Mouse (Mus musculus) hindbrain, postnatal 0 days (tissue): ENCODE results near the gene U2af1. TPM values are rescaled to one million over a fixed set of nuclear protein-coding genes. Genes with fewer than 3 reads are reported as not detected.
A peak's percentile ranks its signal among the peaks of the same experiment; 100 is the strongest.

Experiments
- ATAC-seq: fragments of 200-750 bp; cut with Nextera tagmentation; 2 replicates; pipeline ENCODE4 v1.8.0; 2017; ENCODE audit warnings: mild to moderate bottlenecking, moderate TSS enrichment, moderate library complexity
- DNase-seq: peaks from one replicate; pipeline ENCODE4 v3.0.0-alpha.2; 2015; ENCODE audit warnings: low spot score
- H3K27ac ChIP-seq: fragments of 300-500 bp; sonication (generic); 2 replicates; pipeline ENCODE4 v1.5.1; 2014; ENCODE audit warnings: mild to moderate bottlenecking
- H3K27me3 ChIP-seq: fragments of 300-500 bp; sonication (generic); 2 replicates; pipeline ENCODE4 v1.6.1; 2014; ENCODE audit warnings: low read length, mixed read lengths; ENCODE audit not compliant: insufficient read depth
- H3K36me3 ChIP-seq: fragments of 300-500 bp; sonication (generic); 2 replicates; pipeline ENCODE4 v1.6.1; 2014; ENCODE audit warnings: low read length, mixed read lengths; ENCODE audit not compliant: insufficient read depth
- H3K4me1 ChIP-seq: fragments of 300-500 bp; sonication (generic); 2 replicates; pipeline ENCODE4 v1.6.1; 2014; ENCODE audit warnings: antibody characterized with exemption, low read length, mixed read lengths; ENCODE audit not compliant: insufficient read depth
- H3K4me2 ChIP-seq: fragments of 300-500 bp; sonication (generic); 2 replicates; pipeline ENCODE4 v1.6.1; 2014; ENCODE audit warnings: low read depth, mild to moderate bottlenecking, low read length, moderate library complexity, mixed read lengths
- H3K4me3 ChIP-seq: fragments of 300-500 bp; sonication (generic); 2 replicates; pipeline ENCODE4 v1.5.1; 2014; ENCODE audit warnings: low read length
- H3K9ac ChIP-seq: fragments of 300-500 bp; sonication (generic); replicated peaks from 2 replicates; pipeline ENCODE4 v1.6.1; 2014; ENCODE audit warnings: mild to moderate bottlenecking, low read length, moderate library complexity, mixed read lengths
- H3K9me3 ChIP-seq: fragments of 300-500 bp; sonication (generic); 2 replicates; pipeline ENCODE4 v1.6.1; 2016; ENCODE audit warnings: low read length, mixed read lengths
- CTCF ChIP-seq: IDR thresholded peaks from 2 replicates; pipeline ENCODE4 v1.5.1; 2016; ENCODE audit warnings: antibody characterized with exemption, control low read depth, low read depth
- WGBS: fragments of 180-500 bp; shearing (Covaris S2); extraction: QIAGEN DNeasy Blood & Tissue Kit; methylation state at CpG from one replicate; pipeline ENCODE4 v1.1.7; 2014; 5-methylcytosine and 5-hydroxymethylcytosine counted together
- polyA plus RNA-seq: library from polyadenylated mRNA; unstranded; fragments of >200 nt; fragmentation: Nextera tagmentation; extraction: Ambion mirVana; gene quantifications from 2 replicates; pipeline ENCODE4 v1.2.1, GENCODE M21; 2015
- total RNA-seq: library from RNA; depleted of rRNA; stranded (reverse); fragments of >200 nt; gene quantifications from 2 replicates; pipeline ENCODE4 v1.2.3, GENCODE M21; 2014

U2af1 gene
- total and polyA plus RNA-seq, 2 experiments from 2014 or later: 46.2 to 224 TPM

DNA sequence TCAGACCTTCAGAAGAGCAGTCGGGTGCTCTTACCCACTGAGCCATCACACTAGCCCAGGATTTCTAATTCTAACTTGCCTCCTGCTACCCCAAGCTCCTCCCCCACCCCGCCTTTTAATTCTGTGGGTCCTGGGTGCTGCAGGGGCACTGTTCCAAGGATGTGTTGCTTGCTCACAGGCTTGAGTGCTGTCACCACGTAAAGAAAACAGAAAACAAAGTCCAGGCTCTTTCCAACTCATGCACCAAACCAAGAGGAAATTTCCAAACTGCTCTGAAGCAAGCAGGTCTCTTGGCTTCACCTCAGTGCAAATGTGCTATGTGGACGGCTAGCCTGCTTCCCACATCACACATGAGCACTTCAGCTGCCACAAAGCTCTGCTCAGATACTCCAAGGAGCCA lies 3.3 kb downstream of the U2af1 start:
- Histone ChIP-seq H3K36me3 (peaks cover 52% of the 10 kb centered on the region), H3K4me3 (no peak overlapping the region), H3K27ac (no peak overlapping the region), H3K27me3 (no peaks in the 10 kb centered on the region), H3K4me1 (peaks cover 12% of the 10 kb centered on the region; the same call in 1 of the 2 replicates), H3K4me2 (no peak overlapping the region), H3K9ac (no peak overlapping the region), H3K9me3 (no peaks in the 10 kb centered on the region)
- 66% methylated on average over 4 of the region's 4 CpGs for WGBS
- DNase-seq: no peak
- TF ChIP-seq CTCF: no peak
- ATAC-seq: no peak

- WGBS: 94% methylated on average over 6 of the region's 6 CpGs
- Histone ChIP-seq H3K4me1 (peaks cover 7% of the 10 kb centered on the region; the same call in 1 of the 2 replicates), H3K27ac (no peak overlapping the region), H3K9me3 (no peaks in the 10 kb centered on the region), H3K27me3 (no peaks in the 10 kb centered on the region), H3K36me3 (peaks cover 71% of the 10 kb centered on the region), H3K4me3 (no peak overlapping the region), H3K9ac (no peak overlapping the region), H3K4me2 (no peak overlapping the region)
- TF ChIP-seq CTCF: no peak
- DNase-seq (no peak), ATAC-seq (no peak)
Measured at GRCm38 (mm10) chr17:31653277-31653676, 5.4 kb downstream of the U2af1 start.

DNA sequence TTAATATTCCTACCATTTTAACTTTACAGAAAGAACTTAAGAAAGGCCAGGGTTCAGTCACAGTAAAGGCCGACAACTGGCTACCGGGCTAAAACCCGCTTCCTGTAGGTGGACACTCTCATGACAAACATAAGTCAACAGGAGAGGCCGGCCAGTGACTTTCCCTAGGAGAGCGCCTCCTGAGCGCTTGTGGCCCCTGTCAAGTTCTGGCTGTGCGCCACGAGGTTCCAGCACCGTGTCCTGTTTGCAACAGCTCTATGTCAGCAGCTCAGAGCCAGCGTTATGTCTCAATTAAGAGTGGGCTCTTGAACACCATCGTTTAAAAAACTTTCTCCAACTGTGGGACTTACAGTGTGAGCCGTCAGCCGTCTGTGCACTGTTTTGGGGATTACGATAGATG lies 6.5 kb downstream of the U2af1 start:
- ATAC-seq (no peak), DNase-seq (no peak)
- Histone ChIP-seq H3K36me3 (peaks cover 82% of the 10 kb centered on the region), H3K4me3 (no peak overlapping the region), H3K4me2 (no peak overlapping the region), H3K9ac (no peak overlapping the region), H3K27ac (no peak overlapping the region), H3K4me1 (0 out of 2 replicates have a peak, but pooled peaks cover 2% of the 10 kb centered on the region), H3K27me3 (no peaks in the 10 kb centered on the region), H3K9me3 (no peaks in the 10 kb centered on the region)
- no peak for TF ChIP-seq CTCF
- WGBS: 78% methylated on average over 14 of the region's 14 CpGs

DNA sequence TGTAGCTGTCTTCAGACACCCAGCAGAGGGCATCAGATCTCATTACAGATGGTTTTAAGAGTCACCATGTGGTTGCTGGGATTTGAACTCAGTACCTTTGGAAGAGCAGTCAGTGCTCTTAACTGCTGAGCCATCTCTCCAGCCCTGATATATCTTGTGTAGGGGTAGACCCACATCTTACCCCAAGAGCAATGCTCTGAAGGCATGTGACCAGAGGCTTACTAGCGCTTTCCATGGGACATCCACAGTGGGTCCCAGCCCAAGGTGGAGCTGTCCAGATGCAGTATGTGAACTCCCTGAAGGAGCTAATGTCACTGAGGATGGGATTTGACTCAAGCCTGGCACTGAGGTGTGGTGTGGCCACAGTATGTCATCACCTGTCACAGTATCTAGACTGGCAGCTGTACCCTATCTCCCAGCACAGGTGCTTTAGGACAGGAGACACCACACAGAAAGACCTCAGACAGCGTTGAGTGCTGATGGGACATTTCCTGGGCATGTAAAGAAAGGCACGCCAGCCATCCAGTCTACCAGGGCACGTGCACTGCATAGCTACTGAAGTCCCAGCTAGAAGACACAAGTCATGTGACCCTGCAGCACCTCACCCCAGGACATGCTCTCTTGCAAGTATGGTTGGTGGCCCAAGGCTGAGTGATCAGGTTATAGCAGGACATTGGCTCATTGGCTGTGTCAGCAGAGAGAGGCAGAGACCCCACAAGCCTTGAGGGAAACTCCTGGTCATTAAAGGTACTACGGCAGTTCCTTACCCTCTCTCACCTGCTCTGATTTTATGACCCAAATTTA lies 12.3 kb downstream of the U2af1 start:
- Histone ChIP-seq H3K4me1 (no peaks in the 10 kb centered on the region), H3K9ac (no peak overlapping the region), H3K36me3 (peaks cover 50% of the 10 kb centered on the region), H3K4me3 (no peak overlapping the region), H3K27ac (no peak overlapping the region), H3K27me3 (no peaks in the 10 kb centered on the region), H3K9me3 (no peaks in the 10 kb centered on the region), H3K4me2 (no peak overlapping the region)
- DNase-seq (no peak), ATAC-seq (peak; percentile 58)
- peak; percentile 26; the same call in 1 of the 2 replicates for TF ChIP-seq CTCF
- 95% methylated on average over 5 of the region's 5 CpGs for WGBS

GRCm38 (mm10) chr17:31642913-31643312 lies 15.8 kb downstream of the U2af1 start:
- no peak for ATAC-seq
- WGBS: 76% methylated on average over 4 of the region's 4 CpGs

DNA sequence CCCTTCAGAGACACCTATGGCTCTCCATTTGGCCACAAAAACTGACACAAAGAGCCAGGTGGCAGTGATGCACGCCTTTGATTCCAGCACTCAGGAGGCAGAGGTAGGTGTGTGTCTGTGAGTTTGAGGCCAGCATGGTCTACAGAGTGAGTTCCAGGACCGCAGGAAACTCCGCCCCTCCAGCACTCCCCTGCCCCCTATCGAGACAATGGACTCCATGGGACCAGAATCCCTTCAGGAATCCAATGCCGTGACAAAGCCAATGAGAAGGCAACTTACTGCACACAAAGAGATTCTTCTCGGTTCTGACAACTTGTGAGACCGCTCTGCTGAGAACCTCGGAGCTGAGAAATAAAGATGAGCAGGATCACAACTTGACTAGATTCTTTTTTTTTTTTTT lies 16.4 kb downstream of the U2af1 start:
- Histone ChIP-seq H3K27ac (no peak overlapping the region), H3K27me3 (no peaks in the 10 kb centered on the region), H3K4me2 (no peak overlapping the region), H3K36me3 (peaks cover 11% of the 10 kb centered on the region), H3K9me3 (no peaks in the 10 kb centered on the region), H3K4me3 (no peak overlapping the region), H3K4me1 (0 out of 2 replicates have a peak, but pooled peaks cover 6% of the 10 kb centered on the region), H3K9ac (no peak overlapping the region)
- no peak for TF ChIP-seq CTCF
- DNase-seq (no peak), ATAC-seq (no peak)
- WGBS: 44% methylated on average over 8 of the region's 8 CpGs

More at GRCm38 (mm10) chr17:31642913-31643312, 15.8 kb downstream of the U2af1 start:
- H3K4me2 ChIP-seq: no peak overlapping the region
- H3K9me3 ChIP-seq: no peaks in the 10 kb centered on the region
- H3K27me3 ChIP-seq: no peaks in the 10 kb centered on the region
- H3K4me1 ChIP-seq: 0 out of 2 replicates have a peak, but pooled peaks cover 1% of the 10 kb centered on the region
- no peak for TF ChIP-seq CTCF
- peaks cover 17% of the 10 kb centered on the region for H3K36me3 ChIP-seq
- no peak for DNase-seq
- no peak overlapping the region for H3K9ac ChIP-seq
- H3K27ac ChIP-seq: no peak overlapping the region
- no peak overlapping the region for H3K4me3 ChIP-seq

DNA sequence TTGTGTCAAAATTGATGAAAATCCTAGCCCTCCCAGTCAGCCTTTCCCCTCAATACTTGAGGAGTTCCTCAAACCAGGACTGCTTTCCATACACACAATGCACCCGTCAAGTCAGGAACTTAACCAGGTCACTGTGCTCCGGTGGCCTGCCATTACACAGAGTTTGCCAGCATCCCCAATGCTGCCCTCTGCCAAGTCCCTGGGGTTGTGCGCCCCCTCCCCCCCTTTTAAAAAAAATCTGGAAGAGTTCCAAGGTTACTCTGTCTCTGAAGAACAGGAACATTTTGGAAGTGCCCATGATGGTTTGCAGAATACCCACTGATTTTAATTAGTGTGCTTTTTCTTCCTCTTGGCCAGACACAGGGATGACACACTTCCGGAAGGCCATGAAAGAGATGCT lies 19.0 kb downstream of the U2af1 start:
- ATAC-seq (peak; percentile 39), DNase-seq (peak; percentile 77)
- Histone ChIP-seq H3K4me3 (no peak overlapping the region), H3K4me2 (no peak overlapping the region), H3K27ac (peak overlapping the region; percentile 49; the same call in 1 of the 2 replicates), H3K9ac (no peak overlapping the region), H3K27me3 (no peaks in the 10 kb centered on the region), H3K36me3 (no peaks in the 10 kb centered on the region), H3K4me1 (0 out of 2 replicates have a peak, but pooled peaks cover 9% of the 10 kb centered on the region), H3K9me3 (no peaks in the 10 kb centered on the region)
- TF ChIP-seq CTCF: no peak
- WGBS: 31% methylated on average over 4 of the region's 4 CpGs
